Mouse (Mus musculus) C2C12 (cell line): Measurements from ENCODE around the gene Prickle4. TPM values are rescaled to one million over a fixed set of nuclear protein-coding genes. Genes with fewer than 3 reads are reported as not detected.

Experiments used
- H3K27me3 ChIP-seq: one replicate; pipeline ENCODE4 v1.6.1; 2011; ENCODE audit not compliant: control insufficient read depth, insufficient read depth, insufficient read length
- H3K36me3 ChIP-seq: one replicate; pipeline ENCODE4 v1.6.1; 2011; ENCODE audit not compliant: control insufficient read depth, insufficient read depth
- H3K4me3 ChIP-seq: one replicate; pipeline ENCODE4 v1.5.1; 2011; ENCODE audit warnings: mild to moderate bottlenecking, control low read depth; ENCODE audit not compliant: poor library complexity, insufficient read depth, severe bottlenecking
- H3K79me2 ChIP-seq: one replicate; pipeline ENCODE4 v1.6.1; 2011; ENCODE audit not compliant: control insufficient read depth, insufficient read depth
- H3K79me3 ChIP-seq: one replicate; pipeline ENCODE4 v1.6.1; 2011; ENCODE audit warnings: low read depth, control low read depth
- H3ac ChIP-seq: one replicate; pipeline ENCODE3; 2011; ENCODE audit warnings: low read depth; ENCODE audit not compliant: control insufficient read depth, insufficient read length
- CEBPB ChIP-seq: IDR thresholded peaks from one replicate; pipeline ENCODE4 v1.6.1; 2011; ENCODE audit warnings: low read depth, mild to moderate bottlenecking, control low read depth, moderate library complexity
- CTCF ChIP-seq: IDR thresholded peaks from one replicate; pipeline ENCODE4 v1.5.1; 2011; ENCODE audit not compliant: control insufficient read depth, insufficient read depth, insufficient read length
- FOSL1 ChIP-seq: IDR thresholded peaks from one replicate; pipeline ENCODE4 v1.8.0; 2011; ENCODE audit warnings: mild to moderate bottlenecking, low read length; ENCODE audit not compliant: poor library complexity, insufficient read depth, severe bottlenecking
- MAX ChIP-seq: IDR thresholded peaks from one replicate; pipeline ENCODE4 v1.6.1; 2011; ENCODE audit warnings: mild to moderate bottlenecking, control low read depth
- MYOD1 ChIP-seq: IDR thresholded peaks from one replicate; pipeline ENCODE4 v1.6.1; 2011; ENCODE audit warnings: low read depth; ENCODE audit not compliant: control insufficient read depth, insufficient read length
- MYOG ChIP-seq: IDR thresholded peaks from one replicate; pipeline ENCODE4 v1.6.1; 2011; ENCODE audit not compliant: control insufficient read depth, insufficient read length; ENCODE audit errors: extremely low read depth
- USF1 ChIP-seq: IDR thresholded peaks from one replicate; pipeline ENCODE4 v1.6.1; 2011; ENCODE audit warnings: low read depth, mild to moderate bottlenecking, control low read depth, moderate library complexity
- polyA plus RNA-seq: library from polyadenylated mRNA; unstranded; fragments of >200 nt; fragmentation: generic; extraction: Trizol; gene quantifications from one replicate; pipeline ENCODE4 v1.2.1, GENCODE M21; 2012; ENCODE audit warnings: missing spikeins

Prickle4 gene
- polyA plus RNA-seq, 1 experiment: 0.12 TPM

DNA sequence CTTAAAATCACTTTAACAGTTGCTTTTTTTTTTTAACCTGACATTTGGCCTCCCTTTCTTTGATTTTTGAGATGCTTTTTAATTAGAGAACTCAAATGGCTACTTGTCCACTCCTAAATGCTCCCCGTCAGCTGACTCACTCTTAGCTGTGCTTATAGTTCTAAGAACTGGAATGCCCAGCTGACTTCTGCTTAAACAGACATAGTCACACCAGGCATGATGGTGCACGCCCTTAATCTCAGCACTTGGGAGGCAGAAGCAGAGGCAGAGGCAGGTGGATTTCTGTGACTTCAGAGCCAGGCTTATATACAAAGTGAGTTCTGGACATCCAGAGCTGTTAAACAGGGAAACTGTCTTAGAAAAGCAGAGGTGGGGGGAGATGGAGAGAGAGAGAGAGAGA, 42.6 kb downstream of the Prickle4 start:
- TF ChIP-seq MYOD1 (no peak), FOSL1 (no peak), MAX (no peak), CTCF (no peak), USF1 (no peak), CEBPB (no peak), MYOG (no peak)
- H3K4me3 ChIP-seq: no peak overlapping the region
- no peaks in the 10 kb centered on the region for H3K27me3 ChIP-seq
- H3ac ChIP-seq: no peak overlapping the region
- H3K79me2 ChIP-seq: no peaks in the 10 kb centered on the region
- H3K36me3 ChIP-seq: peaks cover 8% of the 10 kb centered on the region
- no peaks in the 10 kb centered on the region for H3K79me3 ChIP-seq

DNA sequence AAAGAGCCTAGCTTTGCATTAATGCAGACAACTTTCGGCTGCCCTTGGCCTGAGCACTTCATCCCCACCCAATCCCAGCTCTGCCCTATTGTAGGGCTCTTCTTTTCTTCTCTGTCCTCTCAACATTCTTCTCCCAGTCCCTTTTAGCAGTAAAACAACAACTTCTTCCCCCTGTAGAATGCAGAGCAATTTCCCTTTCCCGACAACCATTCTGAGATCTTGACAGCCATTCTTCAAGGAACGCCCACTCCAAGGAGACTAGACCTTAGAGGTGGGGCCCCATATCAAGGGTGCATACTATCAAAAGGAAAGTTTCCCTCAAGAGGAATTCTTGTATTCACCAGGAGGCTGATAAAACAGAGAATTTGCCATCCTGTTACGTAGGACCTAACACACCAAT, 45.6 kb downstream of the Prickle4 start:
- no peak for TF ChIP-seq MYOG
- TF ChIP-seq CTCF: no peak
- TF ChIP-seq CEBPB: no peak
- no peak for TF ChIP-seq USF1
- TF ChIP-seq MAX: no peak
- no peak for TF ChIP-seq MYOD1
- TF ChIP-seq FOSL1: no peak

DNA sequence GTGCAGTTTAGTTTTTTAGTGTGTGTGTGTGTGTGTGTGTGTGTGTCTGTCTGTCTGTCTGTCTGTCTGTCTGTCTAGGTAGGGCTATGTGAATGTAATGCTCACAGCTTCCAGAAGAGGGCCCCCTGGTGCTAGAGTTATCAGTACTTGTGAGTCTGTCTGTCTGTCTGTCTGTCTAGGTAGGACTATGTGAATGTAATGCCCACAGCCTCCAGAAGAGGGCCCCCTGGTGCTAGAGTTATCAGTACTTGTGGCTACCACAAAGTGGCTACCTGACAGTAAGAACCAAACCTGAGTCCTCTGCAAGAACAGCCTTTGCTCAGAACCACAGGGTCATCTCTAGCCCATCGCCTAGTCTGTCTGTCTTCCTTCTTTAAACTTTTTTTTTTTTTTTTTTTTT, 47.9 kb downstream of the Prickle4 start:
- no peak overlapping the region for H3ac ChIP-seq
- H3K79me2 ChIP-seq: no peaks in the 10 kb centered on the region
- H3K36me3 ChIP-seq: peaks cover 8% of the 10 kb centered on the region
- TF ChIP-seq FOSL1 (no peak), MYOG (no peak), MYOD1 (no peak), CTCF (no peak), CEBPB (no peak), USF1 (no peak), MAX (no peak)
- no peak overlapping the region for H3K4me3 ChIP-seq
- no peaks in the 10 kb centered on the region for H3K27me3 ChIP-seq
- H3K79me3 ChIP-seq: no peaks in the 10 kb centered on the region

More for the DNA sequence above, 45.6 kb downstream of the Prickle4 start:
- Histone ChIP-seq H3ac (no peak overlapping the region), H3K4me3 (no peak overlapping the region), H3K36me3 (peaks cover 8% of the 10 kb centered on the region), H3K79me3 (no peaks in the 10 kb centered on the region), H3K27me3 (no peaks in the 10 kb centered on the region), H3K79me2 (no peaks in the 10 kb centered on the region)

DNA sequence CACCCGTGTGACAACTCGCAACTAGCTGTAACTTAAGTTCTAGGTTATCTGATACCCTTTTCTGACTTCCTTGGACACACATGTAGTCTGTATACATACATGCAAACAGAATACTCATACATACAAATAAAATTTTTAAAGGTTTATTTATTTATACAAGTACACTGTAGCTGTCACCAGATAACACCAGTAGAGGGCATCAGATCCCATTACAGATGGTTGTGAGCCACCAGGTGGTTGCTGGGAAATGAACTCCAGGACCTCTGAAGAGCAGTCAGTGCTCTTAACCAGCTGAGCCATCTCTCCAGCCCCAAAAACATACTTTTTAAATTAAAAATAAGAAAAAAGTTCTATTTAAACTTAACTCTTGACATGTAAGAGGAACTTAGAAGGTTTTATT, 51.5 kb downstream of the Prickle4 start:
- no peak overlapping the region for H3ac ChIP-seq
- no peaks in the 10 kb centered on the region for H3K36me3 ChIP-seq
- no peaks in the 10 kb centered on the region for H3K79me3 ChIP-seq
- H3K79me2 ChIP-seq: no peaks in the 10 kb centered on the region
- no peaks in the 10 kb centered on the region for H3K27me3 ChIP-seq
- TF ChIP-seq MAX (no peak), CEBPB (no peak), USF1 (no peak), MYOD1 (no peak), CTCF (no peak), MYOG (no peak), FOSL1 (no peak)
- no peak overlapping the region for H3K4me3 ChIP-seq

Other genes with a start within 250 kb of the Prickle4 start
- 12.2 TPM for gene Taf8, start 192.4 kb downstream of the Prickle4 start, polyA plus RNA-seq
- 217 TPM for gene Ccnd3, start 189.7 kb downstream of the Prickle4 start, polyA plus RNA-seq
- gene Bysl, start 83.2 kb downstream of the Prickle4 start, polyA plus RNA-seq: 42.6 TPM
- gene Med20, start 83.2 kb downstream of the Prickle4 start, polyA plus RNA-seq: 25.8 TPM
- 1.3 TPM for gene Gm20517, start 83.1 kb downstream of the Prickle4 start, polyA plus RNA-seq
- gene Usp49, start 64.0 kb downstream of the Prickle4 start, polyA plus RNA-seq: 3.2 TPM
- 223 TPM for gene Tomm6, start 6.3 kb downstream of the Prickle4 start, polyA plus RNA-seq
- 2.2 TPM for gene Frs3, start 5.7 kb downstream of the Prickle4 start, polyA plus RNA-seq
- gene Gm21981, start 281 bp downstream of the Prickle4 start, polyA plus RNA-seq: 1.3 TPM
- gene Pgc, start 32.1 kb upstream of the Prickle4 start, polyA plus RNA-seq: not detected
- 7.6 TPM for gene Tfeb, start 42.3 kb upstream of the Prickle4 start, polyA plus RNA-seq
- gene Mdfi, start 140.0 kb upstream of the Prickle4 start, polyA plus RNA-seq: 0.68 TPM
- gene Foxp4, start 229.9 kb upstream of the Prickle4 start, polyA plus RNA-seq: 32.4 TPM